Mouse (Mus musculus): Measurements from ENCODE around the gene Gm10188. TPM values are rescaled to one million over a fixed set of nuclear protein-coding genes. Genes with fewer than 3 reads are reported as not detected.
A peak's percentile ranks its signal among the peaks of the same experiment; 100 is the strongest.

Gene Gm10188
- polyA plus RNA-seq, 1 experiment from 2014 or later, result not detected

DNA sequence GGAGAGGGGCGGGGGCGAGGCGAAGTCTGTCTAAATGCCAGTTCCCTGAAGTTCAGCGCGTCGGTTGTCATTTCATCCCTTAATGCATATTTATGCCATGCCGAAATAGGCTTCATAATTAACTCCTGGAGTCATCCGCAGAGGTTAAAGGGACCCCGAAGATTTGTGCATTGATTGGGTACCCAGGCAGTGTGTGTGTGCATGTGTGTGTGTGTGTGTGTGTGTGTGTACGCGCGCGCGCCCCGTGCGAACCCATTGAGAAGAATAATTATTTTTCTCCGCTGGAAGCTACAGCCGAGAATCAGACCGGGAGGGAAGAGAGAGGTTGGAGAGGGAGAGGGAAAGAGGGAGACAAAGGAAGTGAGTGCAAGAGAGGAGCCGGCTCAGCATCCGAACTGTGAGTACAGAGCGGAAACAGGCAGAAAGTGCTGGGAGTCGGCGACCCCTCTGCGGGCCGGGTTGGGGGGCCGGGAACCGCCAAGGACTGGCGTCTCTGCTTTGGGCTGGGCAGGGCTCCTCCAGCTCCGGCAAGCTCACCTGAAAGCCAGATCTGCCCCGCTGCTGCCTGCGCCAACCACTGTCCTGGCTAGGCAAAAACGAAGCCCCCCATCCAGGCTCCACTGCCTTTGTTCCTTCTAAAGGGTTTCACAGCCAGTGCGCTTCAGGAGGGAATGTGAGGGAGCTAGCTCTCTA, 38.3 kb downstream of the Gm10188 start, which contains the start of the genes Lemd1 and AC124108.1:
Gene Lemd1 (plus strand): TSS at position 339 of the 693 bp plus-strand sequence.
Gene AC124108.1 (plus strand): TSS at position 365 of the 693 bp plus-strand sequence.
- peak within 1 kb of the TSS; percentile 98 for H3K4me2 ChIP-seq (replicated peaks; ENCODE audit: low read depth, low read length)
- 1% methylated on average over 34 of the region's 34 CpGs for WGBS
- H3K4me3 ChIP-seq (ENCODE audit: low read length), result peak within 1 kb of the TSS; percentile 63
- no peaks in the 10 kb centered on the region for H3K36me3 ChIP-seq (ENCODE audit: insufficient read depth, low read length)
- peak within 1 kb of the TSS; percentile 57 for H3K9ac ChIP-seq (replicated peaks; ENCODE audit: low read length)
- H3K4me1 ChIP-seq (ENCODE audit: insufficient read depth, low read length), result peaks cover 33% of the 10 kb centered on the region
- H3K27ac ChIP-seq (ENCODE audit: low read length), result no peak within 1 kb of the TSS
- ATAC-seq (ENCODE audit: low FRiP score, low TSS enrichment), result no peak
- no peaks in the 10 kb centered on the region for H3K9me3 ChIP-seq (ENCODE audit: low read length)
- peaks cover 81% of the 10 kb centered on the region for H3K27me3 ChIP-seq (ENCODE audit: insufficient read depth, low read length)

DNA sequence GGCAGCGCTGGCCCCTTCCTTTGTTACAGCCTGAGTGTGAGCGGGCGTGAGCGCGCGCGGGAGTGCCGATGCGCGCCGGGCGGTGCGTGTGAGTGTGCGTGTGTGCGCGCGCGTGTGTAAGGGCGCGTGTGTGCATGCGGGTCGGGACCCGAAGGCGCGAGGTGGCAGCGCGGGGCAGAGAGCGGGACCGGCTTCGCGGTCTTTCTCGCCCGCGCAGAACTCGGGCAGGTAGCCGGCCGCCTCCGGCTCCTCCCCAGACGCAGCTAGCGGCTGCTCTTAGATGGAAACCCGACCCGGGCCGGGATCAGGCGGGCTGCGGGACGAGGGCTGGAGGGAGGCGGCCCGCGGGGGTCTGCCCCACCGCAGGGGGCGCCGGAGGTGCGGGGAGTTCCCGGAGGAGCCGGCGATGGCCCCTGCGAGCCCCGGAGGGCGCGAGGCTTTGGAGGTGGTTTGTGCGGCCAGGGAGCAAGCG, 38.9 kb downstream of the Gm10188 start:
- Histone ChIP-seq H3K27me3 (ENCODE audit: insufficient read depth, low read length) (peaks cover 81% of the 10 kb centered on the region), H3K4me2 (replicated peaks; ENCODE audit: low read depth, low read length) (peak overlapping the region; percentile 98), H3K27ac (ENCODE audit: low read length) (no peak overlapping the region), H3K36me3 (ENCODE audit: insufficient read depth, low read length) (no peaks in the 10 kb centered on the region), H3K4me3 (ENCODE audit: low read length) (peak overlapping the region; percentile 63), H3K4me1 (ENCODE audit: insufficient read depth, low read length) (peaks cover 33% of the 10 kb centered on the region), H3K9me3 (ENCODE audit: low read length) (no peaks in the 10 kb centered on the region), H3K9ac (replicated peaks; ENCODE audit: low read length) (peak overlapping the region; percentile 57)
- ATAC-seq (ENCODE audit: low FRiP score, low TSS enrichment), result peak; percentile 10; the same call in 1 of the 2 replicates
- under 1% methylated on average over 59 of the region's 62 CpGs for whole genome bisulfite sequencing

DNA sequence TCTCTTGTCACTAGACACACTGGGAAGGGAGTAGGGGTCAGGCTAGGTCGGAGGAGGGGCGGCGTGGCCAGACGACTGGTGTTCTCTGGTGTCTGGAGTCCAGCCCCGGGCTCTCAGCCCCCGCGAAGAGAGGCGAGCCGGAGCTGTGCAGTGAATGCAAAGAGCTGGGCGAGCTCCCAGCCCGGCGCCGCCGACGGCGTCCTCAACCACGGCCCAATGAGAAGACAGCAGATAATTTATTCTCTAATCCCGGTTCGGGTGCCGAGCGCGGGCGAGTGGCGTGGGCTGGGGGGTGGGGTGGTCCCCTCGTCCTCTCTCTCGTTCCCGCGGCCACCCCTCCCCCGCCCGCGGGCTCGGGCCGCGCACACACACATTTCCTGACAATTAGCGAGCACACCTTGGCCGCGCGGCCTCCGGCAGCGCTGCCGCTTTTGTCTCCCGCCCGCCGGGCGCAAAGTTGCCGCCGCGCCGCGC, 39.5 kb downstream of the Gm10188 start:
- 0% methylated on average over 48 of the region's 50 CpGs for WGBS
- ATAC-seq (ENCODE audit: low FRiP score, low TSS enrichment), result peak; percentile 40
- Histone ChIP-seq H3K27me3 (ENCODE audit: insufficient read depth, low read length) (peaks cover 80% of the 10 kb centered on the region), H3K9me3 (ENCODE audit: low read length) (no peaks in the 10 kb centered on the region), H3K4me1 (ENCODE audit: insufficient read depth, low read length) (peaks cover 31% of the 10 kb centered on the region), H3K9ac (replicated peaks; ENCODE audit: low read length) (peak overlapping the region; percentile 57), H3K27ac (ENCODE audit: low read length) (no peak overlapping the region), H3K36me3 (ENCODE audit: insufficient read depth, low read length) (no peaks in the 10 kb centered on the region), H3K4me2 (replicated peaks; ENCODE audit: low read depth, low read length) (peak overlapping the region; percentile 98), H3K4me3 (ENCODE audit: low read length) (peak overlapping the region; percentile 63)

GRCm38 (mm10) chr1:132189231-132189630, 40.3 kb downstream of the Gm10188 start:
- no peak for ATAC-seq (ENCODE audit: low FRiP score, low TSS enrichment)
- Histone ChIP-seq H3K4me3 (ENCODE audit: low read length) (no peak overlapping the region), H3K27me3 (ENCODE audit: insufficient read depth, low read length) (peaks cover 72% of the 10 kb centered on the region), H3K36me3 (ENCODE audit: insufficient read depth, low read length) (no peaks in the 10 kb centered on the region), H3K9ac (replicated peaks; ENCODE audit: low read length) (no peak overlapping the region), H3K27ac (ENCODE audit: low read length) (no peak overlapping the region), H3K4me2 (replicated peaks; ENCODE audit: low read depth, low read length) (no peak overlapping the region), H3K9me3 (ENCODE audit: low read length) (no peaks in the 10 kb centered on the region), H3K4me1 (ENCODE audit: insufficient read depth, low read length) (peaks cover 26% of the 10 kb centered on the region)
- WGBS, result 47% methylated on average over 4 of the region's 4 CpGs

DNA sequence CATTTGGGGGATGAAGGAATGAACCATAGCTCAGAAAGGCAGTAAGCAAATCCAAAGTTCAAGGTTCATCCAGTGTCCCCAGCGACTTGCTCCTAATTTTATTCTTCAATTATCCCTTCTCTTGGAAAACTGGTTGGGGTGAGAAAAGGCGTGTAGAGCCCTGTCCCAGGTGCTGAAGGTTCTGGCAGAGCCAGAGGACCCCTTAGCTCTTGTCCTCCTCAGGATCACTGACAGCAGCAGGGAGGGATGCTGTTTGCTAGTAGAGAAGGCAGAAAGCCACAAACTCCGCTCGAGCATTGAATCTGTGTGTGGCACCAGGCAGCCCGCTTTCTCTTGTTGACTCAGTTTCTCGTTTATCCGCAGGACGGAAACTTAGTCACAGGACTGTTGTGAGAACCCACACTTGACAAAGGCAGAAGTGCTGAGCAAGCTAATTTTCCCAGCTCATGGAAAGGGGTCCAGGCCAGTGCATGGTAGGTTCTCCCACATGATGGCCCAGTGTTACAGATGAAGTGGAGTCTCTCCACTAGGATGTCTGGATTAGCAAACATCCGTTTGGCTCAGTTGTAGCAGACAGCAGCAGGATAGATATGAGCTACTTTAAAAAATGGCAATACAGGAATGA, 41.0 kb downstream of the Gm10188 start:
- no peak overlapping the region for H3K4me2 ChIP-seq (replicated peaks; ENCODE audit: low read depth, low read length)
- peaks cover 65% of the 10 kb centered on the region for H3K27me3 ChIP-seq (ENCODE audit: insufficient read depth, low read length)
- no peak for ATAC-seq (ENCODE audit: low FRiP score, low TSS enrichment)
- no peak overlapping the region for H3K9ac ChIP-seq (replicated peaks; ENCODE audit: low read length)
- H3K36me3 ChIP-seq (ENCODE audit: insufficient read depth, low read length), result no peaks in the 10 kb centered on the region
- WGBS, result 38% methylated on average over 9 of the region's 9 CpGs
- no peak overlapping the region for H3K27ac ChIP-seq (ENCODE audit: low read length)
- no peaks in the 10 kb centered on the region for H3K9me3 ChIP-seq (ENCODE audit: low read length)
- peaks cover 26% of the 10 kb centered on the region for H3K4me1 ChIP-seq (ENCODE audit: insufficient read depth, low read length)
- no peak overlapping the region for H3K4me3 ChIP-seq (ENCODE audit: low read length)

DNA sequence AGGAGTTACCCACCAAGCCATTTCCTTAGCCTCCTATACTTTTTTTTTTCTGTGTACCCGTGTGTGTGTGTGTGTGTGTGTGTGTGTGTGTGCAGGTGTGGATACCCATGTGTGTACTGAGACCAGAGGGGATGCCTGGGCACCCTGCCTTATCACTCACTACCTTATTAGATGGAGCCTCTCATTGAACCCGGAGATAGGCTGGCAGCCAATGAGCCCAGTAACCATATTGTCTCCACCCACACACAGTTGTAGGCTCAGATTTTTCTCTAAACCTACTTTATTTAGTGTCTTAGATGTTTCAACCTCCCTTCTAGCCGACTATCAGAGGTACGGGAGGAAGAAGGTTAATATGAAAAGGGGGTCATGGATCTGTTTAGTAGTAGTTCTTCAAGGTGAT, 43.3 kb downstream of the Gm10188 start:
- H3K4me1 ChIP-seq (ENCODE audit: insufficient read depth, low read length), result peaks cover 15% of the 10 kb centered on the region
- H3K36me3 ChIP-seq (ENCODE audit: insufficient read depth, low read length), result no peaks in the 10 kb centered on the region
- no peak overlapping the region for H3K4me3 ChIP-seq (ENCODE audit: low read length)
- no peak overlapping the region for H3K9ac ChIP-seq (replicated peaks; ENCODE audit: low read length)
- no peak for ATAC-seq (ENCODE audit: low FRiP score, low TSS enrichment)
- WGBS, result 83% methylated on average over 4 of the region's 4 CpGs
- H3K27ac ChIP-seq (ENCODE audit: low read length), result no peak overlapping the region
- H3K4me2 ChIP-seq (replicated peaks; ENCODE audit: low read depth, low read length), result no peak overlapping the region
- H3K9me3 ChIP-seq (ENCODE audit: low read length), result no peaks in the 10 kb centered on the region
- H3K27me3 ChIP-seq (ENCODE audit: insufficient read depth, low read length), result peaks cover 44% of the 10 kb centered on the region

MicroRNAs encoded within 50 kb of the gene (microRNA counts, 519-probe panel; counts per million panel counts)
- 1,283 counts per million, percentile 39 among the panel's probes with 10 or more counts for microRNA mmu-miR-135b

Small RNA genes within 50 kb of the gene (microRNA-seq; reads per million reads assigned to microRNA genes)
- 155 reads per million, percentile 61 among the genes with 10 or more reads in this experiment for gene Mir135b

Other genes starting within 250 kb of the Gm10188 start
- gene Elk4, start 222.2 kb downstream of the Gm10188 start, polyA plus RNA-seq (2015; fragmentation: Nextera tagmentation; extraction: Ambion mirVana), result 19.0 and 23.2 TPM in 2 replicates
- gene Mfsd4a, start 161.7 kb downstream of the Gm10188 start, polyA plus RNA-seq (2015; fragmentation: Nextera tagmentation; extraction: Ambion mirVana), result 17.5 and 18.5 TPM in 2 replicates
- 9.0 and 9.3 TPM in 2 replicates for gene Cdk18, start 90.1 kb downstream of the Gm10188 start, polyA plus RNA-seq (2015; fragmentation: Nextera tagmentation; extraction: Ambion mirVana)
- gene Lemd1, start 38.3 kb downstream of the Gm10188 start, polyA plus RNA-seq (2015; fragmentation: Nextera tagmentation; extraction: Ambion mirVana), result 0.21 and 0.32 TPM in 2 replicates
- 0.10 and 0.13 TPM in 2 replicates for gene AC124108.1, start 38.3 kb downstream of the Gm10188 start, polyA plus RNA-seq (2015; fragmentation: Nextera tagmentation; extraction: Ambion mirVana)
- gene Klhdc8a, start 68.9 kb upstream of the Gm10188 start, polyA plus RNA-seq (2015; fragmentation: Nextera tagmentation; extraction: Ambion mirVana), result 1.8 and 2.1 TPM in 2 replicates
- 4.3 and 5.5 TPM in 2 replicates for gene Nuak2, start 86.4 kb upstream of the Gm10188 start, polyA plus RNA-seq (2015; fragmentation: Nextera tagmentation; extraction: Ambion mirVana)
- gene Tmcc2, start 161.5 kb upstream of the Gm10188 start, polyA plus RNA-seq (2015; fragmentation: Nextera tagmentation; extraction: Ambion mirVana), result 8.3 and 8.6 TPM in 2 replicates
- 16.9 and 18.6 TPM in 2 replicates for gene Dstyk, start 187.8 kb upstream of the Gm10188 start, polyA plus RNA-seq (2015; fragmentation: Nextera tagmentation; extraction: Ambion mirVana)
- gene Rbbp5, start 247.6 kb upstream of the Gm10188 start, polyA plus RNA-seq (2015; fragmentation: Nextera tagmentation; extraction: Ambion mirVana), result 46.6 and 50.1 TPM in 2 replicates

Data from kidney, embryonic 16.5 days (tissue).